Mouse (Mus musculus) olfactory bulb, adult 2 months (tissue): ENCODE measurements at regions not wholly inside any gene's neighbourhood (a gene's known extent, or its start where the extent isn't known, plus 50 kb on each side); places are given as distances from the start of the nearest gene placed in this dataset.
A peak's percentile ranks its signal among the peaks of the same experiment; 100 is the strongest.

ENCODE experiments used
- H3K27ac ChIP-seq: fragments of 200-500 bp; 2 replicates; pipeline ENCODE4 v1.5.1; 2012; ENCODE audit warnings: low read depth, low read length; ENCODE audit not compliant: insufficient read depth
- H3K4me1 ChIP-seq: fragments of 200-500 bp; 2 replicates; pipeline ENCODE4 v1.6.1; 2012; ENCODE audit warnings: low read length; ENCODE audit not compliant: control insufficient read depth, insufficient read depth
- H3K4me3 ChIP-seq: fragments of 200-500 bp; 2 replicates; pipeline ENCODE4 v1.5.1; 2012; ENCODE audit warnings: mild to moderate bottlenecking, low read depth, low read length, moderate library complexity; ENCODE audit not compliant: insufficient read depth
- CTCF ChIP-seq: fragments of 200-500 bp; IDR thresholded peaks from 2 replicates; pipeline ENCODE4 v1.5.1; 2012; ENCODE audit warnings: low read depth, mild to moderate bottlenecking, low read length, moderate library complexity; ENCODE audit not compliant: insufficient read depth
- POLR2A ChIP-seq: fragments of 200-500 bp; IDR thresholded peaks from 2 replicates; pipeline ENCODE4 v1.6.1; 2012; ENCODE audit warnings: mild to moderate bottlenecking, low read depth, low read length, moderate library complexity; ENCODE audit not compliant: insufficient read depth
- WGBS: fragments of 180-500 bp; shearing (Covaris S2); methylation state at CpG from one replicate; pipeline ENCODE4 v1.1.7; 2018; 5-methylcytosine and 5-hydroxymethylcytosine counted together

DNA sequence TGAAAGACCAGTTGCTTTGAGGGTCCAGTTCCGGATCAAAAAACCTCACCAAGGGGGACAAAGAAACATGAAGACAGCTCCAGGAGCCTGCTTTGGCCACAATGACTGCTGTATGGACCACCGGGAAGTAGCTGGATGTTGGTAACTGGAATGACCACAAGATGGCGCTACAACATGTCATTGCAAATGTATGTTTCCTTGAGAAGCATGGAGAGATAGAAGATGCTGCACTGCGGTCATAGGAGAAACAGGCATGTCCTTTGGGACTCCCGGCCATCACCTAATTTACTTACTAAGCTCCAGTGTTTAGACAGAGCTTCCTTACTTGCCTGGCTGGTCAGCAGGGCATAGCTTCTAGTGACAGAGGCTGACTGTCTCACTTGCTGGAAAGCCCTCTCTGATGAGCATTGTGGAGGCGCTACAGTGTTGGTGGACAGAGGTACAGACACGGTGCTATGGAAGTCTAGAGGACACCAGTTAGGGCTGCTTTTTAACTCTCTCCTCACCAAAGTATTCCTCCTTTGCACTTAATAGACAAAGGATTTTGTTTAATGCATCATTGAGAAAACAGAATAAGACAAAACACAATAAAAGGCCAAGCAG, 118.2 kb downstream of the Tcp10c start:
- WGBS: 14% methylated on average over 7 of the region's 7 CpGs
- TF ChIP-seq POLR2A (no peak), CTCF (peak; percentile 32; the same call in 1 of the 2 replicates)
- peaks cover 15% of the 10 kb centered on the region for H3K4me1 ChIP-seq
- H3K27ac ChIP-seq: no peak overlapping the region
- H3K4me3 ChIP-seq: no peak overlapping the region

- H3K27ac ChIP-seq: peak overlapping the region; percentile 27; the same call in 1 of the 2 replicates
- H3K4me3 ChIP-seq: no peak overlapping the region
- peaks cover 20% of the 10 kb centered on the region for H3K4me1 ChIP-seq
- no peak for TF ChIP-seq POLR2A
- no peak for TF ChIP-seq CTCF
- WGBS: 31% methylated on average over 14 of the region's 14 CpGs
These were observed 120.1 kb downstream of the Tcp10c start for GRCm38 (mm10) chr17:13474310-13475094.

GRCm38 (mm10) chr17:13478866-13479571, 124.6 kb downstream of the Tcp10c start:
- Histone ChIP-seq H3K27ac (peak overlapping the region; percentile 10; the same call in 1 of the 2 replicates), H3K4me3 (no peak overlapping the region), H3K4me1 (peaks cover 21% of the 10 kb centered on the region)
- no peak for TF ChIP-seq CTCF
- TF ChIP-seq POLR2A: no peak
- WGBS: 31% methylated on average over 5 of the region's 5 CpGs

DNA sequence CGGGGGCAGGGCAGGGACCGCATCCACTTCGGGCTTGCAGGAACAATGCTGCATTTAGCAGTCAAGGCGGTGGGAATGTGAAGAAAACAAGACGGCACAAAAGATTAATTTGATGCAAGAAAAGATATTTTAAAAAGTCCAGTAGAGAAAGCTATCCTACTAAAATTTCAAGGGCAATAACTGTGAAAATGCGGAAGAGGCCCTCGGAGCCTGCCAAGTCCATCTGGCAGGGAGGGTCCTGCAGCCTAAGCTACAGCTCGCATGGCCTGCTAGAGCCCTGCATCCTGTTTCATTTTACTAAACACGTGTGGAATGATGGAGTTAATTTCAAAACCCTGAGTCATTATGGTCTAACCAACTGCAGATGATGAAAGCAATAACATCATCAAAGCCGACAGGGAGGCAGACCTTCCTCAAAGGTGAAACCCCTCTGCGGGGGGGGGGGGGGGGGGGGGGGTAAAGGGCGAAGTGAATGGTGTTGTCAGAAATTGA, 125.2 kb downstream of the Tcp10c start:
- 21% methylated on average over 12 of the region's 12 CpGs for WGBS
- peak overlapping the region; percentile 10; the same call in 1 of the 2 replicates for H3K27ac ChIP-seq
- TF ChIP-seq POLR2A (no peak), CTCF (no peak)
- H3K4me1 ChIP-seq: peaks cover 17% of the 10 kb centered on the region
- H3K4me3 ChIP-seq: no peak overlapping the region

DNA sequence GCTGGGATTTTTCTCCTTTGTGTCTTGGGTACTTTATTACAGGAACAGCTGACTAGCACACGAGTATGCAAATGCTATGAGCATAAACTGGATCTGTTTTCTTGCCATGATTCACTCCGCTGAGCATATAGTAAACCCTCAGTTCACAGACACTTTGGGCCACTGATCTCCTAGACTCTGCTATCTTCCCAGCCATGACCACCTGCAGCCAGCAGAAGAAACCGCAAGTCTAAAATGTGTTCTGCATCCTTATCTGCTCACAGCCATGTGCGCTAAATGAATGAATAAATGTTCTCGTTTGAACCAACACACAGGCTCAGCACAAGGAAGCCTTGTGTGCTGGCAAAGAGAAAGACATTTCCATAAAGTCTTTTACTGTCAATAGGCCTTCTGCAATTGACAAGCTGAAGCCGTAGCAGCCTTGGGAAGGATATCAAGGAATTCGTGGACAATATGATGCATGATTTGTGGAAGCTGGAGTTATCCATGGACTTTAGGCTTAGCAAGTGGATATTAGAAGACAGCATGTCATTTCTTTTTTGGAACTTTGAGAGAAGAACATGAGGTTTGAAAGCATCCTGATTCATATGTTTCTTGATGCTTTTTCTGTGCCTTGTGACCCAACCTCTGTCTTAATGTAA, 127.2 kb downstream of the Tcp10c start:
- Histone ChIP-seq H3K27ac (no peak overlapping the region), H3K4me3 (no peak overlapping the region), H3K4me1 (peaks cover 11% of the 10 kb centered on the region)
- 55% methylated on average over 7 of the region's 7 CpGs for WGBS
- TF ChIP-seq POLR2A (no peak), CTCF (no peak)

- H3K4me1 ChIP-seq: peaks cover 11% of the 10 kb centered on the region
- 95% methylated on average over 3 of the region's 3 CpGs for WGBS
- H3K27ac ChIP-seq: no peak overlapping the region
- TF ChIP-seq POLR2A: no peak
- no peak overlapping the region for H3K4me3 ChIP-seq
These were observed 127.8 kb downstream of the Tcp10c start for GRCm38 (mm10) chr17:13482136-13482535.

- Histone ChIP-seq H3K27ac (no peak overlapping the region), H3K4me3 (no peak overlapping the region), H3K4me1 (peaks cover 3% of the 10 kb centered on the region; the same call in 1 of the 2 replicates)
- TF ChIP-seq POLR2A (no peak), CTCF (no peak)
- WGBS: 86% methylated on average over 10 of the region's 10 CpGs
These were observed 133.2 kb downstream of the Tcp10c start for GRCm38 (mm10) chr17:13487291-13488215.
